Comparison of ENCODE assay signal across 13 mouse cellular contexts in the genomic region with DNA sequence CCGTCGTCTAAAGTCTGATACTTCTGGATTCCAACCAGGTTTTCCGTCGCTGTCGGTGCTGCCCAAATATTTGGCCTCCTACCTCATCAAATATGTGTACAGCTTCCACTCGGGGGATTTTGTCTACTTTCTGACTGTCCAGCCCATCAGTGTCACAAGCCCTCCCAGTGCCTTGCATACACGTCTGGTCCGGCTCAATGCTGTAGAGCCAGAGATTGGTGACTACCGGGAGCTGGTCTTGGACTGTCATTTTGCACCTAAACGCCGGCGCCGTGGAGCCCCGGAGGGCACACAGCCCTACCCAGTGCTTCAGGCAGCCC. TPM values are rescaled to one million over a fixed set of nuclear protein-coding genes. Genes with fewer than 3 reads are reported as not detected.
DNase-seq lines count a peak whose midpoint lies in the region; ATAC-seq and TF ChIP-seq lines count a peak whose summit lies in the region.
"Had no signal": no experiment of that assay in that cellular context is flagged by ENCODE, and none has a peak within 500 bp of the region (broad histone marks: within the 10 kb centered on the region; RNA-seq: fewer than 3 reads in every experiment).

No protein-coding gene starts in this region.

- DNase-seq in kidney, postnatal 0 days (ENCODE audit: low spot score): no peak
- no peak for DNase-seq in kidney, adult 9 months
- DNase-seq in MEL (ENCODE audit: low read depth, low spot score): no peak
- no peak for DNase-seq in embryonic facial prominence, embryonic 10.5 days (ENCODE audit: low spot score)
- no peak for DNase-seq in layer of hippocampus, adult 8-10 months (ENCODE audit: low spot score in 2 of 2)
- DNase-seq in left cerebral cortex, adult 18-20 months (ENCODE audit: low spot score in 2 of 2): no peak
- DNase-seq: cerebellum, adult 9-11 months; kidney, postnatal 36 days had no signal

- no peak for TF ChIP-seq CTCF in kidney, postnatal 0 days (IDR thresholded peaks at IDR 0.05; ENCODE audit: low read depth)
- no peak for TF ChIP-seq CTCF in MEL (IDR thresholded peaks at IDR 0.05 in 2 of 3, conservative IDR thresholded peaks at IDR 0.05 in 1 of 3; ENCODE audit: control insufficient read depth in 1 of 3, insufficient read depth in 1 of 3, low read depth in 2 of 3, low read length in 3 of 3, poor library complexity in 1 of 3, severe bottlenecking in 1 of 3)

- H3K36me3 ChIP-seq in kidney, postnatal 0 days (ENCODE audit: insufficient read depth, low read length): no peaks in the 10 kb centered on the region; the same call in 1 of the 2 replicates
- H3K36me3 ChIP-seq in MEL (ENCODE audit: control insufficient read depth in 1 of 2, insufficient read depth in 2 of 2, low read length in 2 of 2): peaks cover 0 to 29% of the 10 kb centered on the region in 2 experiments; a peak in 2 of 4 replicates
- no peaks in the 10 kb centered on the region for H3K36me3 ChIP-seq in embryonic facial prominence, embryonic 10.5 days (replicated peaks)
- 0 out of 2 replicates have a peak, but pooled peaks cover 3% of the 10 kb centered on the region for H3K36me3 ChIP-seq in limb, embryonic 13.5 days
- H3K36me3 ChIP-seq: neural tube, embryonic 12.5 days had no signal

- H3K9ac ChIP-seq in kidney, postnatal 0 days (ENCODE audit: low read depth, low read length): no peak overlapping the region
- peak overlapping the region; percentile 66 for H3K9ac ChIP-seq in MEL (ENCODE audit: control insufficient read depth, low read depth, low read length, poor library complexity, severe bottlenecking)
- H3K9ac ChIP-seq in limb, embryonic 13.5 days: 0 out of 2 replicates have a peak overlapping the region, but pooled peaks have one; percentile 25

- H3K27me3 ChIP-seq in kidney, postnatal 0 days (ENCODE audit: insufficient read depth, low read length): no peaks in the 10 kb centered on the region
- no peaks in the 10 kb centered on the region for H3K27me3 ChIP-seq in MEL (ENCODE audit: control insufficient read depth in 1 of 2, insufficient read depth in 2 of 2, low read length in 2 of 2)
- H3K27me3 ChIP-seq in embryonic facial prominence, embryonic 10.5 days (replicated peaks; ENCODE audit: low read depth, poor library complexity, severe bottlenecking): peaks cover 45% of the 10 kb centered on the region
- peaks cover 9% of the 10 kb centered on the region for H3K27me3 ChIP-seq in limb, embryonic 13.5 days

- peak overlapping the region; percentile 75 for H3K4me2 ChIP-seq in kidney, postnatal 0 days (ENCODE audit: low read length)
- H3K4me2 ChIP-seq in limb, embryonic 13.5 days (replicated peaks): peak overlapping the region; percentile 82

- TF ChIP-seq POLR2A in MEL (IDR thresholded peaks at IDR 0.05; ENCODE audit: control insufficient read depth in 1 of 2, insufficient read depth in 1 of 2, low read depth in 1 of 2, low read length in 2 of 2, poor library complexity in 1 of 2): no peak

- H3K4me1 ChIP-seq in kidney, postnatal 0 days (replicated peaks; ENCODE audit: insufficient read depth, low read length): peaks cover 16% of the 10 kb centered on the region
- H3K4me1 ChIP-seq in MEL (ENCODE audit: control insufficient read depth in 1 of 2, insufficient read depth in 2 of 2, low read length in 2 of 2): peaks cover 5 to 38% of the 10 kb centered on the region in 2 experiments
- peaks cover 38% of the 10 kb centered on the region for H3K4me1 ChIP-seq in embryonic facial prominence, embryonic 10.5 days
- peaks cover 43% of the 10 kb centered on the region for H3K4me1 ChIP-seq in limb, embryonic 13.5 days

- no peak overlapping the region for H3K4me3 ChIP-seq in kidney, postnatal 0 days (replicated peaks; ENCODE audit: low read depth, low read length)
- no peak overlapping the region for H3K4me3 ChIP-seq in MEL (ENCODE audit: control insufficient read depth in 1 of 2, insufficient read depth in 1 of 2, low read depth in 2 of 2, low read length in 2 of 2)
- H3K4me3 ChIP-seq in embryonic facial prominence, embryonic 10.5 days: 0 out of 2 replicates have a peak overlapping the region, but pooled peaks have one; percentile 12
- H3K4me3 ChIP-seq in limb, embryonic 13.5 days: peak overlapping the region; percentile 46
- H3K4me3 ChIP-seq: neural tube, embryonic 12.5 days had no signal

- H3K79me2 ChIP-seq in MEL (ENCODE audit: control insufficient read depth, insufficient read depth, low read length, poor library complexity): no peaks in the 10 kb centered on the region; the same call in 1 of the 2 replicates

- no peak for ATAC-seq in kidney, postnatal 0 days (replicated peaks; ENCODE audit: low FRiP score, low read depth)
- no peak for ATAC-seq in limb, embryonic 13.5 days (ENCODE audit: low FRiP score, low read depth)
- no peak for ATAC-seq in inflammation-experienced regulatory T-cells, adult 6 months

- no peaks in the 10 kb centered on the region for H3K9me3 ChIP-seq in kidney, postnatal 0 days (replicated peaks; ENCODE audit: low read length)
- no peaks in the 10 kb centered on the region for H3K9me3 ChIP-seq in MEL (replicated peaks; ENCODE audit: insufficient read depth, low read length)
- no peaks in the 10 kb centered on the region for H3K9me3 ChIP-seq in embryonic facial prominence, embryonic 10.5 days
- no peaks in the 10 kb centered on the region for H3K9me3 ChIP-seq in limb, embryonic 13.5 days
- H3K9me3 ChIP-seq: G1E; neural tube, embryonic 12.5 days had no signal

- no peak overlapping the region for H3K27ac ChIP-seq in kidney, postnatal 0 days
- H3K27ac ChIP-seq in MEL (ENCODE audit: control insufficient read depth, low read depth, low read length): peak overlapping the region; percentile 95
- no peak overlapping the region for H3K27ac ChIP-seq in embryonic facial prominence, embryonic 10.5 days (replicated peaks)
- no peak overlapping the region for H3K27ac ChIP-seq in limb, embryonic 13.5 days
- H3K27ac ChIP-seq: neural tube, embryonic 12.5 days had no signal

- no peak for TF ChIP-seq EP300 in MEL (IDR thresholded peaks at IDR 0.05; ENCODE audit: low read depth in 1 of 2, low read length in 2 of 2)

- TF ChIP-seq RAD21 in MEL (IDR thresholded peaks at IDR 0.05; ENCODE audit: low read depth, low read length): no peak

- 79% methylated on average over 14 of the region's 14 CpGs for WGBS in kidney, postnatal 0 days
- WGBS in embryonic facial prominence, embryonic 10.5 days: 89% methylated on average over 14 of the region's 14 CpGs
- WGBS in limb, embryonic 13.5 days: 83% methylated on average over 14 of the region's 14 CpGs

RNA-seq across cellular contexts. Expression of a gene that starts 1.1 kb away (rescaled TPM):
- polyA plus RNA-seq in kidney, postnatal 0 days (2015; fragmentation: Nextera tagmentation; extraction: Ambion mirVana): 1.1 and 1.4 TPM in 2 replicates
- total RNA-seq in MEL (2012; rRNA removed): 136 and 149 TPM in 2 replicates
- polyA plus RNA-seq in MEL (2012; ENCODE audit: insufficient read depth in 1 of 2, insufficient read length in 2 of 2, low read depth in 1 of 2, low replicate concordance in 2 of 2, missing spikeins in 1 of 2): 100 to 1,000 TPM in 1 of 2 experiments, not detected in 1; 133 TPM
- polyA plus RNA-seq in embryonic facial prominence, embryonic 10.5 days (2016; fragmentation: Nextera tagmentation; extraction: Ambion mirVana): 0.65 and 1.1 TPM in 2 replicates
- 3.2 and 3.3 TPM in 2 replicates for polyA plus RNA-seq in limb, embryonic 13.5 days (2015; fragmentation: Nextera tagmentation; extraction: Ambion mirVana)
- 1 to 10 TPM; 1.5 to 3.9 (median 2.5) TPM for total RNA-seq in layer of hippocampus, adult 8-10 months (2022)
- under 1 TPM in 1 of 3 experiments, not detected in 2; 0.07 TPM for polyA plus RNA-seq in inflammation-experienced regulatory T-cells, adult 6 months (2017; shearing (Covaris generic))
- total RNA-seq in left cerebral cortex, adult 18-20 months (2021): 1 to 10 TPM in 1 of 2 experiments, under 1 TPM in 1; 0.89 to 1.2 TPM
- total RNA-seq: G1E had no signal

RNA-seq across cellular contexts. Expression of a gene that starts 19.8 kb away (rescaled TPM):
- 11.1 and 12.7 TPM in 2 replicates for polyA plus RNA-seq in kidney, postnatal 0 days (2015; fragmentation: Nextera tagmentation; extraction: Ambion mirVana)
- total RNA-seq in MEL (2012; rRNA removed): 10.1 and 11.5 TPM in 2 replicates
- polyA plus RNA-seq in MEL (2012; ENCODE audit: insufficient read depth in 1 of 2, insufficient read length in 2 of 2, low read depth in 1 of 2, low replicate concordance in 2 of 2, missing spikeins in 1 of 2): 10 to 100 TPM in 1 of 2 experiments, not detected in 1; 13.5 TPM
- polyA plus RNA-seq in embryonic facial prominence, embryonic 10.5 days (2016; fragmentation: Nextera tagmentation; extraction: Ambion mirVana): 12.2 and 12.7 TPM in 2 replicates
- 11.0 and 13.4 TPM in 2 replicates for polyA plus RNA-seq in limb, embryonic 13.5 days (2015; fragmentation: Nextera tagmentation; extraction: Ambion mirVana)
- 10 to 100 TPM; 21.0 to 30.2 (median 27.2) TPM for total RNA-seq in layer of hippocampus, adult 8-10 months (2022)
- polyA plus RNA-seq in inflammation-experienced regulatory T-cells, adult 6 months (2017; shearing (Covaris generic)): 10 to 100 TPM; 10.2 to 11.9 (median 10.6) TPM
- 10 to 100 TPM; 27.1 to 28.1 TPM for total RNA-seq in left cerebral cortex, adult 18-20 months (2021)

RNA-seq across cellular contexts. Expression of a gene that starts 20.5 kb away (rescaled TPM):
- polyA plus RNA-seq in kidney, postnatal 0 days (2015; fragmentation: Nextera tagmentation; extraction: Ambion mirVana): not detected in 2 replicates
- total RNA-seq in MEL (2012; rRNA removed): not detected in 2 replicates
- polyA plus RNA-seq in MEL (2012; ENCODE audit: insufficient read depth in 1 of 2, insufficient read length in 2 of 2, low read depth in 1 of 2, low replicate concordance in 2 of 2, missing spikeins in 1 of 2): not detected
- not detected in 2 replicates for polyA plus RNA-seq in embryonic facial prominence, embryonic 10.5 days (2016; fragmentation: Nextera tagmentation; extraction: Ambion mirVana)
- polyA plus RNA-seq in limb, embryonic 13.5 days (2015; fragmentation: Nextera tagmentation; extraction: Ambion mirVana): not detected in 2 replicates
- total RNA-seq in layer of hippocampus, adult 8-10 months (2022): not detected
- not detected for polyA plus RNA-seq in inflammation-experienced regulatory T-cells, adult 6 months (2017; shearing (Covaris generic))
- total RNA-seq in left cerebral cortex, adult 18-20 months (2021): not detected
- polyA plus RNA-seq: G1E; liver, embryonic 16.5 days; neural tube, embryonic 12.5 days had no signal

RNA-seq across cellular contexts. Expression of a gene that starts 27.7 kb away (rescaled TPM):
- 0.95 and 1.3 TPM in 2 replicates for polyA plus RNA-seq in kidney, postnatal 0 days (2015; fragmentation: Nextera tagmentation; extraction: Ambion mirVana)
- total RNA-seq in MEL (2012; rRNA removed): 0.08 and 0.39 TPM in 2 replicates
- under 1 TPM in 1 of 2 experiments, not detected in 1; 0.14 TPM for polyA plus RNA-seq in MEL (2012; ENCODE audit: insufficient read depth in 1 of 2, insufficient read length in 2 of 2, low read depth in 1 of 2, low replicate concordance in 2 of 2, missing spikeins in 1 of 2)
- 7.6 and 7.9 TPM in 2 replicates for polyA plus RNA-seq in embryonic facial prominence, embryonic 10.5 days (2016; fragmentation: Nextera tagmentation; extraction: Ambion mirVana)
- polyA plus RNA-seq in limb, embryonic 13.5 days (2015; fragmentation: Nextera tagmentation; extraction: Ambion mirVana): 9.8 and 10.0 TPM in 2 replicates
- 100 to 1,000 TPM; 470 to 535 (median 505) TPM for total RNA-seq in layer of hippocampus, adult 8-10 months (2022)
- polyA plus RNA-seq in inflammation-experienced regulatory T-cells, adult 6 months (2017; shearing (Covaris generic)): not detected
- 100 to 1,000 TPM; 322 to 377 TPM for total RNA-seq in left cerebral cortex, adult 18-20 months (2021)
- polyA plus RNA-seq: G1E had no signal

RNA-seq across cellular contexts. Expression of a gene that starts 34.7 kb away (rescaled TPM):
- polyA plus RNA-seq in kidney, postnatal 0 days (2015; fragmentation: Nextera tagmentation; extraction: Ambion mirVana): 40.2 and 46.8 TPM in 2 replicates
- 54.2 and 55.8 TPM in 2 replicates for total RNA-seq in MEL (2012; rRNA removed)
- polyA plus RNA-seq in MEL (2012; ENCODE audit: insufficient read depth in 1 of 2, insufficient read length in 2 of 2, low read depth in 1 of 2, low replicate concordance in 2 of 2, missing spikeins in 1 of 2): 100 to 1,000 TPM in 1 of 2 experiments, 10 to 100 TPM in 1; 55.7 to 521 TPM
- 114 and 116 TPM in 2 replicates for polyA plus RNA-seq in embryonic facial prominence, embryonic 10.5 days (2016; fragmentation: Nextera tagmentation; extraction: Ambion mirVana)
- polyA plus RNA-seq in limb, embryonic 13.5 days (2015; fragmentation: Nextera tagmentation; extraction: Ambion mirVana): 94.7 and 97.7 TPM in 2 replicates
- 10 to 100 TPM; 60.2 to 80.8 (median 68.6) TPM for total RNA-seq in layer of hippocampus, adult 8-10 months (2022)
- polyA plus RNA-seq in inflammation-experienced regulatory T-cells, adult 6 months (2017; shearing (Covaris generic)): 100 to 1,000 TPM in 2 of 3 experiments, 10 to 100 TPM in 1; 74.5 to 126 (median 101) TPM
- 10 to 100 TPM; 54.0 to 57.3 TPM for total RNA-seq in left cerebral cortex, adult 18-20 months (2021)

Comparison
In these comparisons a context has a peak if more than half of its experiments do, and no peak if none do; other contexts are left out.
1. H3K4me3 ChIP-seq: peak in embryonic facial prominence, embryonic 10.5 days (single experiment) and limb, embryonic 13.5 days (single experiment); none in kidney, postnatal 0 days (single experiment) and MEL (0 of 2).